Mouse (Mus musculus): ENCODE measurements around the gene Fads6. TPM values are rescaled to one million over a fixed set of nuclear protein-coding genes. Genes with fewer than 3 reads are reported as not detected.

Gene Fads6
- total RNA-seq, 1 experiment = 2.1 TPM

GRCm38 (mm10) chr11:115285282-115285681 is 12.2 kb downstream of the Fads6 start:
- Histone ChIP-seq H3K9ac (ENCODE audit: insufficient read depth, low read depth, low read length, poor library complexity, severe bottlenecking) (no peak overlapping the region), H3K36me3 (ENCODE audit: control insufficient read depth, insufficient read depth, low read length, poor library complexity, severe bottlenecking) (no peaks in the 10 kb centered on the region), H3K9me3 (ENCODE audit: control insufficient read depth, insufficient read depth, low read depth, low read length) (no peaks in the 10 kb centered on the region), H3K4me3 (ENCODE audit: insufficient read depth in 1 of 2, low read depth in 1 of 2, low read length in 2 of 2, poor library complexity in 1 of 2, severe bottlenecking in 1 of 2) (no peak overlapping the region), H3K4me1 (ENCODE audit: control insufficient read depth in 2 of 2, insufficient read depth in 2 of 2, low read length in 2 of 2, poor library complexity in 1 of 2) (peaks cover 0 to 2% of the 10 kb centered on the region in 2 experiments; a peak in 1 of 4 replicates), H3K27ac (ENCODE audit: insufficient read depth, low read depth, low read length, poor library complexity, severe bottlenecking) (no peak overlapping the region)
- no peak for TF ChIP-seq ZC3H11A (IDR thresholded peaks at IDR 0.05; ENCODE audit: borderline replicate concordance, low read depth, low read length)
- no peak for TF ChIP-seq CHD2 (IDR thresholded peaks at IDR 0.05; ENCODE audit: low read depth, low read length)
- no peak for TF ChIP-seq HCFC1 (IDR thresholded peaks at IDR 0.05; ENCODE audit: borderline replicate concordance, insufficient read depth, low read length)
- no peak for DNase-seq (ENCODE audit: low read depth, low spot score)
- in situ Hi-C loops (cut with MboI; ENCODE audit: low sequenced_read_pairs in 2 of 2, unreplicated experiment in 2 of 2) = no loop called here

GRCm38 (mm10) chr11:115283891-115284620 is 13.4 kb downstream of the Fads6 start:
- Histone ChIP-seq H3K4me3 (ENCODE audit: insufficient read depth in 1 of 2, low read depth in 1 of 2, low read length in 2 of 2, poor library complexity in 1 of 2, severe bottlenecking in 1 of 2) (no peak overlapping the region), H3K36me3 (ENCODE audit: control insufficient read depth, insufficient read depth, low read length, poor library complexity, severe bottlenecking) (no peaks in the 10 kb centered on the region), H3K9ac (ENCODE audit: insufficient read depth, low read depth, low read length, poor library complexity, severe bottlenecking) (no peak overlapping the region), H3K9me3 (ENCODE audit: control insufficient read depth, insufficient read depth, low read depth, low read length) (no peaks in the 10 kb centered on the region), H3K4me1 (ENCODE audit: control insufficient read depth in 2 of 2, insufficient read depth in 2 of 2, low read length in 2 of 2, poor library complexity in 1 of 2) (peaks cover 0 to 2% of the 10 kb centered on the region in 2 experiments; a peak in 1 of 4 replicates), H3K27ac (ENCODE audit: insufficient read depth, low read depth, low read length, poor library complexity, severe bottlenecking) (no peak overlapping the region)
- in situ Hi-C loops (cut with MboI; ENCODE audit: low sequenced_read_pairs in 2 of 2, unreplicated experiment in 2 of 2) = no loop called here
- no peak for DNase-seq (ENCODE audit: low read depth, low spot score)
- TF ChIP-seq HCFC1 (IDR thresholded peaks at IDR 0.05; ENCODE audit: borderline replicate concordance, insufficient read depth, low read length) (no peak), CHD2 (IDR thresholded peaks at IDR 0.05; ENCODE audit: low read depth, low read length) (no peak), ZC3H11A (IDR thresholded peaks at IDR 0.05; ENCODE audit: borderline replicate concordance, low read depth, low read length) (no peak), ZNF384 (IDR thresholded peaks at IDR 0.05; ENCODE audit: low read depth, low read length) (no peak), MAFK (IDR thresholded peaks at IDR 0.05; ENCODE audit: insufficient read depth, low read depth, low read length) (no peak)

- Histone ChIP-seq H3K36me3 (ENCODE audit: control insufficient read depth, insufficient read depth, low read length, poor library complexity, severe bottlenecking) (no peaks in the 10 kb centered on the region), H3K4me3 (ENCODE audit: insufficient read depth in 1 of 2, low read depth in 1 of 2, low read length in 2 of 2, poor library complexity in 1 of 2, severe bottlenecking in 1 of 2) (no peak overlapping the region), H3K4me1 (ENCODE audit: control insufficient read depth in 2 of 2, insufficient read depth in 2 of 2, low read length in 2 of 2, poor library complexity in 1 of 2) (peaks cover 0 to 2% of the 10 kb centered on the region in 2 experiments; a peak in 1 of 4 replicates), H3K9me3 (ENCODE audit: control insufficient read depth, insufficient read depth, low read depth, low read length) (no peaks in the 10 kb centered on the region), H3K27ac (ENCODE audit: insufficient read depth, low read depth, low read length, poor library complexity, severe bottlenecking) (no peak overlapping the region), H3K9ac (ENCODE audit: insufficient read depth, low read depth, low read length, poor library complexity, severe bottlenecking) (no peak overlapping the region)
- in situ Hi-C loops (cut with MboI; ENCODE audit: low sequenced_read_pairs in 2 of 2, unreplicated experiment in 2 of 2) = no loop called here
- TF ChIP-seq ZC3H11A (IDR thresholded peaks at IDR 0.05; ENCODE audit: borderline replicate concordance, low read depth, low read length) (no peak), MAFK (IDR thresholded peaks at IDR 0.05; ENCODE audit: insufficient read depth, low read depth, low read length) (no peak), HCFC1 (IDR thresholded peaks at IDR 0.05; ENCODE audit: borderline replicate concordance, insufficient read depth, low read length) (no peak), ZNF384 (IDR thresholded peaks at IDR 0.05; ENCODE audit: low read depth, low read length) (no peak), CHD2 (IDR thresholded peaks at IDR 0.05; ENCODE audit: low read depth, low read length) (no peak)
- no peak for DNase-seq (ENCODE audit: low read depth, low spot score)
These were observed 14.0 kb downstream of the Fads6 start for GRCm38 (mm10) chr11:115283486-115283765.

GRCm38 (mm10) chr11:115282723-115283485 is 14.6 kb downstream of the Fads6 start:
- Histone ChIP-seq H3K36me3 (ENCODE audit: control insufficient read depth, insufficient read depth, low read length, poor library complexity, severe bottlenecking) (no peaks in the 10 kb centered on the region), H3K4me3 (ENCODE audit: insufficient read depth in 1 of 2, low read depth in 1 of 2, low read length in 2 of 2, poor library complexity in 1 of 2, severe bottlenecking in 1 of 2) (no peak overlapping the region), H3K4me1 (ENCODE audit: control insufficient read depth in 2 of 2, insufficient read depth in 2 of 2, low read length in 2 of 2, poor library complexity in 1 of 2) (peaks cover 0 to 4% of the 10 kb centered on the region in 2 experiments; a peak in 2 of 4 replicates), H3K9me3 (ENCODE audit: control insufficient read depth, insufficient read depth, low read depth, low read length) (no peaks in the 10 kb centered on the region), H3K9ac (ENCODE audit: insufficient read depth, low read depth, low read length, poor library complexity, severe bottlenecking) (no peak overlapping the region), H3K27ac (ENCODE audit: insufficient read depth, low read depth, low read length, poor library complexity, severe bottlenecking) (no peak overlapping the region)
- no peak for DNase-seq (ENCODE audit: low read depth, low spot score)
- in situ Hi-C loops (cut with MboI; ENCODE audit: low sequenced_read_pairs in 2 of 2, unreplicated experiment in 2 of 2) = no loop called here
- TF ChIP-seq CHD2 (IDR thresholded peaks at IDR 0.05; ENCODE audit: low read depth, low read length) (no peak), ZNF384 (IDR thresholded peaks at IDR 0.05; ENCODE audit: low read depth, low read length) (no peak), HCFC1 (IDR thresholded peaks at IDR 0.05; ENCODE audit: borderline replicate concordance, insufficient read depth, low read length) (no peak), MAFK (IDR thresholded peaks at IDR 0.05; ENCODE audit: insufficient read depth, low read depth, low read length) (no peak), ZC3H11A (IDR thresholded peaks at IDR 0.05; ENCODE audit: borderline replicate concordance, low read depth, low read length) (no peak)
